Comparison of ENCODE assay signal across 9 mouse cellular contexts in the genomic region with DNA sequence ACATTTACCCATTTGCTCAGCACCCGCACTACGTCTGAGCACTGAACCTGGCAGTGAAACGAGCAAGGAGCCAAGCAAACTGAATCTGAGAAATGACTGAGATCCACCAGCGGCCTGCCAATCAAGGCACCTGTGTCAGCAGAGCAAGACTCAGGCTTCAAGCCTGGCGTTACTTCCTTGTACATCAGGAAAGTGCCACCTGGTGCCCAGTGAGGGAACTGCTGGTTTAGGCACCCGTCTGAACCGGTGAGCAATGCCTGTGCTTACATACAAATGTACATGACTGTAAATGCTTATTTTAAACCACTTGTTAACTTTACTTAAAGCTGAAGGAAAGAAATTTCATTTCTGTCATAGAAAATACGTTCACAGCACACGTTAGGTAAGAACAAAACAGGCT. TPM values are rescaled to one million over a fixed set of nuclear protein-coding genes. Genes with fewer than 3 reads are reported as not detected.
A peak's percentile ranks its signal among the peaks of the same experiment; 100 is the strongest.
DNase-seq lines count a peak whose midpoint lies in the region; ATAC-seq and TF ChIP-seq lines count a peak whose summit lies in the region.
"Had no signal": no experiment of that assay in that cellular context is flagged by ENCODE, and none has a peak within 500 bp of the region (broad histone marks: within the 10 kb centered on the region; RNA-seq: fewer than 3 reads in every experiment).

No protein-coding gene starts in this region.

- no peaks in the 10 kb centered on the region for H3K9me3 ChIP-seq in kidney, embryonic 14.5 days (ENCODE audit: control insufficient read depth, low read length)
- no peaks in the 10 kb centered on the region for H3K9me3 ChIP-seq in stomach, embryonic 14.5 days (ENCODE audit: control insufficient read depth, low read depth, low read length)
- H3K9me3 ChIP-seq: embryonic facial prominence, embryonic 13.5 days had no signal

- H3K36me3 ChIP-seq in kidney, adult 2 months (ENCODE audit: control insufficient read depth, insufficient read depth, low read length), result no peaks in the 10 kb centered on the region
- H3K36me3 ChIP-seq in kidney, embryonic 14.5 days (ENCODE audit: control insufficient read depth, insufficient read depth, low read length), result no peaks in the 10 kb centered on the region
- H3K36me3 ChIP-seq in stomach, embryonic 14.5 days (ENCODE audit: control insufficient read depth, insufficient read depth, low read length), result no peaks in the 10 kb centered on the region
- H3K36me3 ChIP-seq: embryonic facial prominence, embryonic 13.5 days had no signal

- 29% methylated on average over 9 of the region's 9 CpGs for WGBS in kidney, adult 2 months
- WGBS in kidney, embryonic 14.5 days, result 28% methylated on average over 9 of the region's 9 CpGs
- WGBS in stomach, embryonic 14.5 days, result 24% methylated on average over 9 of the region's 9 CpGs

- H3K4me3 ChIP-seq in kidney, adult 2 months (ENCODE audit: insufficient read depth, low read depth, low read length), result no peak overlapping the region
- H3K4me3 ChIP-seq in kidney, embryonic 14.5 days (ENCODE audit: low read length), result no peak overlapping the region
- H3K4me3 ChIP-seq in stomach, embryonic 14.5 days (ENCODE audit: low read depth, low read length), result no peak overlapping the region
- H3K4me3 ChIP-seq: embryonic facial prominence, embryonic 13.5 days had no signal

- no peak overlapping the region for H3K27ac ChIP-seq in kidney, adult 2 months (ENCODE audit: insufficient read depth, low read depth, low read length)
- no peak overlapping the region for H3K27ac ChIP-seq in kidney, embryonic 14.5 days (ENCODE audit: low read depth, low read length)
- H3K27ac ChIP-seq in stomach, embryonic 14.5 days (ENCODE audit: low read length), result no peak overlapping the region
- H3K27ac ChIP-seq: embryonic facial prominence, embryonic 13.5 days had no signal

- intact Hi-C loops in left cerebral cortex, postnatal 25 days (cut with DNase I), result loop anchor here (1.0 kb wide), 1 partner anchor 49 kb away; no protein-coding TSS in a partner anchor

- ATAC-seq in kidney, embryonic 14.5 days (ENCODE audit: low FRiP score, low TSS enrichment), result no peak
- ATAC-seq in monocyte, adult 5-6 weeks (replicated peaks; ENCODE audit: insufficient number of reproducible peaks, low FRiP score, low TSS enrichment, poor library complexity, severe bottlenecking), result peak; percentile 96
- ATAC-seq in stomach, embryonic 14.5 days (ENCODE audit: insufficient number of reproducible peaks, insufficient read depth, low FRiP score, low read depth), result 0 out of 2 replicates have a peak, but pooled peaks have one; percentile 65

- H3K4me1 ChIP-seq in kidney, adult 2 months (ENCODE audit: control insufficient read depth, insufficient read depth, low read length), result no peaks in the 10 kb centered on the region
- no peaks in the 10 kb centered on the region for H3K4me1 ChIP-seq in kidney, embryonic 14.5 days (ENCODE audit: control insufficient read depth, insufficient read depth, low read length)
- H3K4me1 ChIP-seq in stomach, embryonic 14.5 days (ENCODE audit: control insufficient read depth, insufficient read depth, low read length), result no peaks in the 10 kb centered on the region

- DNase-seq in kidney, adult 2 months, result peak; percentile 92
- peak; percentile 82 for DNase-seq in cerebellum, adult 8-10 months
- DNase-seq in frontal cortex, postnatal 10 days (ENCODE audit: low spot score in 2 of 2), result peak; percentile 56 to 71
- DNase-seq in hindlimb bud, embryonic 11.5 days (ENCODE audit: extremely low spot score, low read depth, low spot score), result peak; percentile 50
- DNase-seq in left cerebral cortex, postnatal 25 days (ENCODE audit: low spot score in 2 of 2), result peak; percentile 67 to 83

- H3K9ac ChIP-seq in kidney, embryonic 14.5 days (ENCODE audit: low read depth, low read length), result no peak overlapping the region
- H3K9ac ChIP-seq in stomach, embryonic 14.5 days (replicated peaks; ENCODE audit: low read depth, low read length), result no peak overlapping the region
- H3K9ac ChIP-seq: embryonic facial prominence, embryonic 13.5 days had no signal

- TF ChIP-seq POLR2A in kidney, adult 2 months (IDR thresholded peaks at IDR 0.05; ENCODE audit: low read depth, low read length), result no peak

- no peaks in the 10 kb centered on the region for H3K27me3 ChIP-seq in kidney, adult 2 months (replicated peaks; ENCODE audit: control insufficient read depth, insufficient read depth, low read length)
- H3K27me3 ChIP-seq in kidney, embryonic 14.5 days (ENCODE audit: control insufficient read depth, insufficient read depth, low read length), result no peaks in the 10 kb centered on the region
- H3K27me3 ChIP-seq in stomach, embryonic 14.5 days (ENCODE audit: control insufficient read depth, insufficient read depth, low read length), result no peaks in the 10 kb centered on the region
- H3K27me3 ChIP-seq: embryonic facial prominence, embryonic 13.5 days had no signal

- no peak overlapping the region for H3K4me2 ChIP-seq in kidney, embryonic 14.5 days (replicated peaks; ENCODE audit: low read depth, low read length)
- H3K4me2 ChIP-seq in stomach, embryonic 14.5 days (replicated peaks; ENCODE audit: low read depth, low read length), result no peak overlapping the region
- H3K4me2 ChIP-seq: embryonic facial prominence, embryonic 13.5 days had no signal

- peak; percentile 97 for TF ChIP-seq CTCF in kidney, adult 2 months (conservative IDR thresholded peaks at IDR 0.05; ENCODE audit: insufficient read depth, insufficient read length, low read depth, low read length)

RNA-seq across cellular contexts. Expression of gene Foxj1, which starts 32.9 kb away (rescaled TPM):
- polyA plus RNA-seq in kidney, adult 2 months (2012; rRNA removed), result 0.80 and 1.0 TPM in 2 replicates
- 1.2 and 1.8 TPM in 2 replicates for polyA plus RNA-seq in kidney, embryonic 14.5 days (2014; fragmentation: Nextera tagmentation; extraction: Ambion mirVana)
- 1 to 10 TPM; 4.8 to 6.3 TPM for total RNA-seq in left cerebral cortex, postnatal 25 days (2021)
- total RNA-seq in monocyte, adult 5-6 weeks (2017), result 0.19 to 0.39 TPM in 2 of 3 replicates, not detected in the other
- 0.17 and 0.34 TPM in 2 replicates for polyA plus RNA-seq in stomach, embryonic 14.5 days (2014; fragmentation: Nextera tagmentation; extraction: Ambion mirVana)

RNA-seq across cellular contexts. Expression of gene Rnf157, which starts 44.7 kb away (rescaled TPM):
- polyA plus RNA-seq in kidney, adult 2 months (2012; rRNA removed), result 2.5 and 2.9 TPM in 2 replicates
- polyA plus RNA-seq in kidney, embryonic 14.5 days (2014; fragmentation: Nextera tagmentation; extraction: Ambion mirVana), result 9.1 and 14.1 TPM in 2 replicates
- 100 to 1,000 TPM; 252 to 278 TPM for total RNA-seq in left cerebral cortex, postnatal 25 days (2021)
- 8.3 to 42.3 TPM (median 19.1 TPM) in 3 replicates for total RNA-seq in monocyte, adult 5-6 weeks (2017)
- polyA plus RNA-seq in stomach, embryonic 14.5 days (2014; fragmentation: Nextera tagmentation; extraction: Ambion mirVana), result 9.8 and 12.8 TPM in 2 replicates
